Mouse (Mus musculus): ENCODE results near the gene Wdr37. TPM values are rescaled to one million over a fixed set of nuclear protein-coding genes. Genes with fewer than 3 reads are reported as not detected.

The Wdr37 gene
- polyA plus RNA-seq, 1 experiment from 2014 or later: 26.1 TPM

- ATAC-seq (ENCODE audit: low FRiP score, low read depth): peak; percentile 88
- Histone ChIP-seq H3K9ac (no peak overlapping the region), H3K27ac (no peak overlapping the region), H3K4me2 (replicated peaks) (peak overlapping the region; percentile 54), H3K4me1 (peaks cover 6% of the 10 kb centered on the region), H3K36me3 (no peaks in the 10 kb centered on the region), H3K4me3 (no peak overlapping the region), H3K9me3 (no peaks in the 10 kb centered on the region), H3K27me3 (no peaks in the 10 kb centered on the region)
- 20% methylated on average over 9 of the region's 9 CpGs for WGBS
Observed at GRCm38 (mm10) chr13:8785185-8785584, 86.5 kb downstream of the Wdr37 start.

GRCm38 (mm10) chr13:8784308-8785061 is 87.2 kb downstream of the Wdr37 start:
- H3K27ac ChIP-seq: no peak overlapping the region
- no peaks in the 10 kb centered on the region for H3K9me3 ChIP-seq
- no peaks in the 10 kb centered on the region for H3K36me3 ChIP-seq
- H3K4me1 ChIP-seq: peaks cover 6% of the 10 kb centered on the region
- no peak overlapping the region for H3K9ac ChIP-seq
- WGBS: 70% methylated on average over 14 of the region's 14 CpGs
- H3K4me2 ChIP-seq (replicated peaks): peak overlapping the region; percentile 54
- no peak overlapping the region for H3K4me3 ChIP-seq
- H3K27me3 ChIP-seq: no peaks in the 10 kb centered on the region
- no peak for ATAC-seq (ENCODE audit: low FRiP score, low read depth)

GRCm38 (mm10) chr13:8783686-8784307 is 87.9 kb downstream of the Wdr37 start:
- H3K36me3 ChIP-seq: no peaks in the 10 kb centered on the region
- ATAC-seq (ENCODE audit: low FRiP score, low read depth): no peak
- no peak overlapping the region for H3K4me3 ChIP-seq
- H3K9me3 ChIP-seq: no peaks in the 10 kb centered on the region
- H3K9ac ChIP-seq: no peak overlapping the region
- WGBS: 80% methylated on average over 10 of the region's 10 CpGs
- H3K4me1 ChIP-seq: peaks cover 6% of the 10 kb centered on the region
- H3K27me3 ChIP-seq: no peaks in the 10 kb centered on the region
- H3K27ac ChIP-seq: no peak overlapping the region
- no peak overlapping the region for H3K4me2 ChIP-seq (replicated peaks)

GRCm38 (mm10) chr13:8782636-8783035 is 89.1 kb downstream of the Wdr37 start:
- Histone ChIP-seq H3K4me2 (replicated peaks) (no peak overlapping the region), H3K36me3 (no peaks in the 10 kb centered on the region), H3K27ac (no peak overlapping the region), H3K9me3 (no peaks in the 10 kb centered on the region), H3K4me3 (no peak overlapping the region), H3K27me3 (no peaks in the 10 kb centered on the region), H3K4me1 (peaks cover 6% of the 10 kb centered on the region), H3K9ac (no peak overlapping the region)
- 25% methylated on average over 4 of the region's 4 CpGs for WGBS
- ATAC-seq (ENCODE audit: low FRiP score, low read depth): no peak

- 63% methylated on average over 4 of the region's 4 CpGs for WGBS
- Histone ChIP-seq H3K9me3 (no peaks in the 10 kb centered on the region), H3K27me3 (no peaks in the 10 kb centered on the region), H3K36me3 (no peaks in the 10 kb centered on the region), H3K4me3 (no peak overlapping the region), H3K4me1 (peaks cover 6% of the 10 kb centered on the region), H3K9ac (no peak overlapping the region), H3K4me2 (replicated peaks) (no peak overlapping the region), H3K27ac (no peak overlapping the region)
- no peak for ATAC-seq (ENCODE audit: low FRiP score, low read depth)
Observed at GRCm38 (mm10) chr13:8780441-8780840, 91.3 kb downstream of the Wdr37 start.

- Histone ChIP-seq H3K27ac (no peak overlapping the region), H3K4me3 (no peak overlapping the region), H3K4me2 (replicated peaks) (no peak overlapping the region), H3K36me3 (no peaks in the 10 kb centered on the region), H3K9ac (no peak overlapping the region), H3K27me3 (no peaks in the 10 kb centered on the region), H3K9me3 (peaks cover 8% of the 10 kb centered on the region), H3K4me1 (no peaks in the 10 kb centered on the region)
- WGBS: 28% methylated on average over 4 of the region's 4 CpGs
- ATAC-seq (ENCODE audit: low FRiP score, low read depth): no peak
Observed at GRCm38 (mm10) chr13:8770616-8771015, 101.1 kb downstream of the Wdr37 start.

GRCm38 (mm10) chr13:8769654-8770227 is 102.0 kb downstream of the Wdr37 start:
- H3K4me2 ChIP-seq (replicated peaks): no peak overlapping the region
- 96% methylated on average over 7 of the region's 7 CpGs for WGBS
- no peak for ATAC-seq (ENCODE audit: low FRiP score, low read depth)

GRCm38 (mm10) chr13:8760940-8761339 is 110.8 kb downstream of the Wdr37 start:
- Histone ChIP-seq H3K27ac (no peak overlapping the region), H3K9me3 (no peaks in the 10 kb centered on the region), H3K4me2 (replicated peaks) (no peak overlapping the region), H3K27me3 (no peaks in the 10 kb centered on the region), H3K4me1 (no peaks in the 10 kb centered on the region), H3K36me3 (no peaks in the 10 kb centered on the region), H3K9ac (no peak overlapping the region), H3K4me3 (no peak overlapping the region)
- no peak for ATAC-seq (ENCODE audit: low FRiP score, low read depth)
- 57% methylated on average over 8 of the region's 8 CpGs for WGBS

More at GRCm38 (mm10) chr13:8769654-8770227, 102.0 kb downstream of the Wdr37 start:
- Histone ChIP-seq H3K27me3 (no peaks in the 10 kb centered on the region), H3K9ac (no peak overlapping the region), H3K9me3 (peaks cover 8% of the 10 kb centered on the region), H3K27ac (no peak overlapping the region), H3K4me1 (no peaks in the 10 kb centered on the region), H3K36me3 (no peaks in the 10 kb centered on the region), H3K4me3 (no peak overlapping the region)

Small RNA genes lying within 50 kb of the gene (microRNA-seq; reads per million reads assigned to microRNA genes)
- gene Gm22750: not detected

Other genes with a start within 250 kb of the Wdr37 start
- gene Idi1, start 13.6 kb upstream of the Wdr37 start, polyA plus RNA-seq (2015; fragmentation: Nextera tagmentation; extraction: Ambion mirVana): 55.8 and 56.7 TPM in 2 replicates
- not detected in 2 replicates for gene Gm9745, start 76.3 kb upstream of the Wdr37 start, polyA plus RNA-seq (2015; fragmentation: Nextera tagmentation; extraction: Ambion mirVana)
- gene Idi2, start 81.0 kb upstream of the Wdr37 start, polyA plus RNA-seq (2015; fragmentation: Nextera tagmentation; extraction: Ambion mirVana): not detected in 2 replicates
- 93.0 and 95.0 TPM in 2 replicates for gene Gtpbp4, start 124.2 kb upstream of the Wdr37 start, polyA plus RNA-seq (2015; fragmentation: Nextera tagmentation; extraction: Ambion mirVana)
- gene Larp4b, start 222.0 kb upstream of the Wdr37 start, polyA plus RNA-seq (2015; fragmentation: Nextera tagmentation; extraction: Ambion mirVana): 29.6 and 31.0 TPM in 2 replicates